Mouse (Mus musculus): ENCODE measurements around the gene Slc16a8. TPM values are rescaled to one million over a fixed set of nuclear protein-coding genes. Genes with fewer than 3 reads are reported as not detected.

Gene Slc16a8
- polyA plus RNA-seq, 1 experiment = not detected

GRCm38 (mm10) chr15:79251781-79252491 lies 2.6 kb downstream of the Slc16a8 start:
- H3K27ac ChIP-seq (ENCODE audit: insufficient read depth, low read length) = peak overlapping the region; percentile 50
- peak overlapping the region; percentile 7; the same call in 1 of the 2 replicates for H3K4me3 ChIP-seq (ENCODE audit: insufficient read depth, low read length)
- H3K4me1 ChIP-seq (ENCODE audit: control insufficient read depth, insufficient read depth, low read length) = peaks cover 3% of the 10 kb centered on the region; the same call in 1 of the 2 replicates
- TF ChIP-seq CTCF (IDR thresholded peaks at IDR 0.05; ENCODE audit: extremely low read depth, insufficient read depth, low read length) = no peak
- 0 out of 2 replicates have a peak, but pooled peaks have one; percentile 4 for TF ChIP-seq POLR2A (IDR thresholded peaks at IDR 0.05; ENCODE audit: extremely low read depth, insufficient read depth, low read length)

- TF ChIP-seq CTCF (IDR thresholded peaks at IDR 0.05; ENCODE audit: extremely low read depth, insufficient read depth, low read length) (0 out of 2 replicates have a peak, but pooled peaks have one; percentile 3), POLR2A (IDR thresholded peaks at IDR 0.05; ENCODE audit: extremely low read depth, insufficient read depth, low read length) (no peak)
- Histone ChIP-seq H3K4me3 (ENCODE audit: insufficient read depth, low read length) (no peak overlapping the region), H3K4me1 (ENCODE audit: control insufficient read depth, insufficient read depth, low read length) (peaks cover 3% of the 10 kb centered on the region; the same call in 1 of the 2 replicates), H3K27ac (ENCODE audit: insufficient read depth, low read length) (no peak overlapping the region)
These were observed 3.4 kb downstream of the Slc16a8 start for GRCm38 (mm10) chr15:79251168-79251567.

GRCm38 (mm10) chr15:79250236-79250635 lies 4.3 kb downstream of the Slc16a8 start:
- TF ChIP-seq POLR2A (IDR thresholded peaks at IDR 0.05; ENCODE audit: extremely low read depth, insufficient read depth, low read length) (no peak), CTCF (IDR thresholded peaks at IDR 0.05; ENCODE audit: extremely low read depth, insufficient read depth, low read length) (no peak)
- no peak overlapping the region for H3K4me3 ChIP-seq (ENCODE audit: insufficient read depth, low read length)
- H3K4me1 ChIP-seq (ENCODE audit: control insufficient read depth, insufficient read depth, low read length) = peaks cover 3% of the 10 kb centered on the region; the same call in 1 of the 2 replicates
- H3K27ac ChIP-seq (ENCODE audit: insufficient read depth, low read length) = no peak overlapping the region

- Histone ChIP-seq H3K4me1 (ENCODE audit: control insufficient read depth, insufficient read depth, low read length) (peaks cover 3% of the 10 kb centered on the region), H3K4me3 (ENCODE audit: insufficient read depth, low read length) (no peak overlapping the region), H3K27ac (ENCODE audit: insufficient read depth, low read length) (no peak overlapping the region)
- TF ChIP-seq POLR2A (IDR thresholded peaks at IDR 0.05; ENCODE audit: extremely low read depth, insufficient read depth, low read length) = no peak
- TF ChIP-seq CTCF (IDR thresholded peaks at IDR 0.05; ENCODE audit: extremely low read depth, insufficient read depth, low read length) = no peak
These were observed 9.2 kb downstream of the Slc16a8 start for GRCm38 (mm10) chr15:79245321-79245720.

- Histone ChIP-seq H3K4me1 (ENCODE audit: control insufficient read depth, insufficient read depth, low read length) (peaks cover 3% of the 10 kb centered on the region), H3K27ac (ENCODE audit: insufficient read depth, low read length) (peak overlapping the region; percentile 49; the same call in 1 of the 2 replicates), H3K4me3 (ENCODE audit: insufficient read depth, low read length) (no peak overlapping the region)
- TF ChIP-seq POLR2A (IDR thresholded peaks at IDR 0.05; ENCODE audit: extremely low read depth, insufficient read depth, low read length) (no peak), CTCF (IDR thresholded peaks at IDR 0.05; ENCODE audit: extremely low read depth, insufficient read depth, low read length) (no peak)
These were observed 10.3 kb downstream of the Slc16a8 start for GRCm38 (mm10) chr15:79244071-79244893.

GRCm38 (mm10) chr15:79243234-79244042 lies 11.1 kb downstream of the Slc16a8 start:
- peak; percentile 47; the same call in 1 of the 2 replicates for TF ChIP-seq POLR2A (IDR thresholded peaks at IDR 0.05; ENCODE audit: extremely low read depth, insufficient read depth, low read length)
- TF ChIP-seq CTCF (IDR thresholded peaks at IDR 0.05; ENCODE audit: extremely low read depth, insufficient read depth, low read length) = peak; percentile 100
- H3K4me1 ChIP-seq (ENCODE audit: control insufficient read depth, insufficient read depth, low read length) = peaks cover 3% of the 10 kb centered on the region
- H3K4me3 ChIP-seq (ENCODE audit: insufficient read depth, low read length) = no peak overlapping the region
- no peak overlapping the region for H3K27ac ChIP-seq (ENCODE audit: insufficient read depth, low read length)

- Histone ChIP-seq H3K4me3 (ENCODE audit: insufficient read depth, low read length) (no peak overlapping the region), H3K27ac (ENCODE audit: insufficient read depth, low read length) (0 out of 2 replicates have a peak overlapping the region, but pooled peaks have one; percentile 15), H3K4me1 (ENCODE audit: control insufficient read depth, insufficient read depth, low read length) (peaks cover 3% of the 10 kb centered on the region)
- TF ChIP-seq CTCF (IDR thresholded peaks at IDR 0.05; ENCODE audit: extremely low read depth, insufficient read depth, low read length) = no peak
- TF ChIP-seq POLR2A (IDR thresholded peaks at IDR 0.05; ENCODE audit: extremely low read depth, insufficient read depth, low read length) = no peak
These were observed 11.9 kb downstream of the Slc16a8 start for GRCm38 (mm10) chr15:79242574-79243233.

- no peak overlapping the region for H3K27ac ChIP-seq (ENCODE audit: insufficient read depth, low read length)
- no peak overlapping the region for H3K4me3 ChIP-seq (ENCODE audit: insufficient read depth, low read length)
- no peak for TF ChIP-seq CTCF (IDR thresholded peaks at IDR 0.05; ENCODE audit: extremely low read depth, insufficient read depth, low read length)
- TF ChIP-seq POLR2A (IDR thresholded peaks at IDR 0.05; ENCODE audit: extremely low read depth, insufficient read depth, low read length) = no peak
- H3K4me1 ChIP-seq (ENCODE audit: control insufficient read depth, insufficient read depth, low read length) = no peaks in the 10 kb centered on the region
These were observed 16.5 kb downstream of the Slc16a8 start for GRCm38 (mm10) chr15:79238036-79238435.

Measured in cortical plate, adult 2 months (tissue).